Mouse (Mus musculus): Measurements from ENCODE around the gene Cenpt. TPM values are rescaled to one million over a fixed set of nuclear protein-coding genes. Genes with fewer than 3 reads are reported as not detected.
A peak's percentile ranks its signal among the peaks of the same experiment; 100 is the strongest.

The Cenpt gene
- 10 to 100 TPM; 14.0 to 16.6 TPM for total RNA-seq (2021)

- DNase-seq (ENCODE audit: low spot score in 2 of 2): no peak
- intact Hi-C loops (cut with DNase I): loop anchor here (5.0 kb wide), 1 partner anchor 79 kb away; the partner anchor contains the start of gene Ctrl
These were observed at the start of gene Cenpt for GRCm38 (mm10) chr8:105853178-105853577. Gene Cenpt, minus strand, starts transcription at chr8:105853278.

DNA sequence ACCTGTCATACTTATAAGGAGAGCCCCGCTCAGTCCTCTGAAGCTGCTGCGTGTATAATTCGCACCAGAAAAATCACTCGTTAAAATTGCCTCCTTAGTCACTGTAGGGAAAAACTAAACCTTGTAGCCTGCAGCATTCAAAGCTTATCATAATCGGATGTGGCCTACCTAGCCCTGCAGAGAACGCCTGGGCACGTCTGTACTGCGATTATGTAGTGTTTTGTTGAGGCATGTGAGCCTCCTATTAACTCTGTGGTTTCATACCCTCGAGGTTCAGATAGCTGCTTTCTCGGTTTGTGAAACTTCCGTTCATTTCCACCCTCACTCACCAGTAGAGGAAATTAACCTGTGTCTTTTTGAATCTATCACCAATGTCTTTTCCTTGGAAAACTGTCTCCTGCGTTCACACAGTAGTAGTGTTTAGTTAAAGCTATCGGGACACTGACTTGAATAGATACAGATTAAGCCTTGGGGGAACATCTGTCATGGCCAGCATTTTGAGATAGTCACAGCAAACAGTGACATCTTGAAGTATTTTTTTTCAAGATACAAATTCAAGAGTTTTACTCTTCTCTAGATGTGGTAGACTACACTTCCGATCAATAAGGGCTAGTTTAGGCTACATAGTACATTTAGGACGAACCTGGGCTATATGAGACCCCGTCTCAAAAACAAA, 48.0 kb upstream of the Cenpt start:
- intact Hi-C loops (cut with DNase I): loop anchor here (1.0 kb wide), 1 partner anchor 110 kb away; the partner anchor contains the start of gene Ddx28
- DNase-seq (ENCODE audit: low spot score in 2 of 2): no peak

DNA sequence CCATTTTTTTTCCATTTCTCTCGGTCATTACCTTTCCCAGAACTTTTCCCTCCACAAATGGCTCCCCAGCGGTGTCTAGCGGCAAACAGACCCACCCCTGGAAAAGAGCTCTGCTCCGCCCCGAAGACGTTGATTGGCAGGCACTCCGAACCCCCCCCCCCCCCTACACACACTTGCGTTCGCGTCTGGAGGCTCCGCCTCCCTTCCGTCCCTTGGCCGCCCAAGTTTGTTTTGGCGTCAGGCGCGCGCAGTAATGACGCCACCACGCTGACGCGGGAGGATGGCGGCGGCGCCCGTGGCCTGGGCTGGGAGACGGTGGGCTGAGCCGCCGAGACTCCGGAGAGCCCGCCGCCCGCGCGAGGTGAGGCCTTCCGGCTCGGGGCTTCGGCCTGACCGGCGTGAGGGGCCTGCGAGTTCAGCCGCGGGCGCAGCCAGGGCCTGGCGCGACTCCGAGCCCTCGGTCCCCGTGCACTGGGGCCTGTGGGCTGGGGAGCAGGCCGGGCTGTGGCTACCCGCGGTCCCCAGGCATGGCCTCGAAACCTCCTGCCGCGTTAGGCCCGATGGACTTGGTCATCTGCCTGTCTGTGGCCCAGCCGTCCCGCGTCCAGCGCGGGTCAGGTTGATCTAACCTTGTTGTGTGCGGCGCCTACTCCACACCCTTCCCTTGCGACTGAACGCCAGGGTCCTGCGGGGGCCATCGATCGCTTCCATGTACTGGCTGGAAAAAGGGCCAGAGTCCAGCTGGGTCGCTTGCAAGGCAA, 47.3 kb upstream of the Cenpt start, which contains the start of gene Pskh1:
Gene Pskh1, plus strand, starts transcription at position 262 of the 761 bp plus-strand sequence.
- intact Hi-C loops (cut with DNase I): loop anchor here (1.0 kb wide), 1 partner anchor 111 kb away; the partner anchor contains the start of gene Ddx28
- DNase-seq (ENCODE audit: low spot score in 2 of 2): peak; percentile 93 to 94

DNA sequence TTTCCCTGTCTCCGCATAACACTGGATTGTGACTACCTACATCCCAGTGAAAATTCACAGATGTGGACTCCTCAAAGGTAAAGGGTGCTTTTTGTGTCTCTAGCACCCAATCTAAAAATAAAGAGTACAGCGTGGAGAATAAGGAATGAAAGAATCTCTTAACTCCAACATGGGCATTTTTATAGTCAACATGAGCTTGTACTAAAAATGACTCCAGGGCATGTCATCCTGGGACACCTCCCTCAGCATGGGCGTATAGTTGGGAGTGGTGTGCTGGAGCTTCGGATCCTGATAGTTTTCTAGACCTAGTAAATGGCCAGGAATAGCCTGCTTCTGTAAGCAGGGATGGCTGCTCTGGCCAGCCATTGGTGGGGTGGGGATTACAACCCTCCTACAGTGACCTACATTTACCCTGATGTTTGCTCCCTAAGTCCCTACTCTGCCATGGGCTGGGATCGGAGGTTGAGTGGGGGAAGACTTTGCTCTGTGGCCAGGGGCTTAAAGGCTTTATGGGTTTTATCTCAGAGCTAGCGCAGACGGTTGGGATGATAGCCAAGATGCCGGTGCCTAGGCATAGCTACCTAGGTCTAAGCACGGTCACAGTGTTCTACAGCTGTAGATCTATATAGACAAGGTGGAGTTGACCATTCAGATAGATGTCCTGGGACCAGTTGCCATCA, 44.9 kb upstream of the Cenpt start:
- peak in 1 of 2 experiments; percentile 67 for DNase-seq (ENCODE audit: low spot score in 2 of 2)
- intact Hi-C loops (cut with DNase I): no loop called here

DNA sequence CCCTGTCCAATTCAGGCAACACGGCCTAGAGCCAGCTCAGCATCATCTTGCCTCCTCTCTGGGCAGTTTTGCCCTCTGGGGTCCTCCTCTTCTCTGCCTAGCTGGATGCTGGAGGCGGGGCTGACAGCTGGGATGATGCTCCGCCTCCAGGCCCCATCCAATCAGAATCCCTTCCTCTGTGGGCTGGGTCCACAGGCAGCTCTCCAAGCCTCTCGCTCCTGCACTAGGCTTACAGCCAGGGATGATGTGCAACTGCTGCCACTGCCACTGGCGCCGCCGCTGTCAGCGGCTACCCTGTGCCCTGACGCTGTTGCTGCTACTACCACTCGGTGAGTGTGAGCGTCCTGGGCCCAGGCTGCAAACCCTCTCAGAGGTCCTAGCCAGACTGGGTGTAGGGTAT, 40.3 kb upstream of the Cenpt start, which contains the start of gene Nrn1l:
Gene Nrn1l, plus strand, starts transcription at position 229 of the 400 bp plus-strand sequence.
- intact Hi-C loops (cut with DNase I): no loop called here
- peak; percentile 75 to 93 for DNase-seq (ENCODE audit: low spot score in 2 of 2)

- intact Hi-C loops (cut with DNase I): no loop called here
These were observed 39.4 kb upstream of the Cenpt start for GRCm38 (mm10) chr8:105892432-105892831.

DNA sequence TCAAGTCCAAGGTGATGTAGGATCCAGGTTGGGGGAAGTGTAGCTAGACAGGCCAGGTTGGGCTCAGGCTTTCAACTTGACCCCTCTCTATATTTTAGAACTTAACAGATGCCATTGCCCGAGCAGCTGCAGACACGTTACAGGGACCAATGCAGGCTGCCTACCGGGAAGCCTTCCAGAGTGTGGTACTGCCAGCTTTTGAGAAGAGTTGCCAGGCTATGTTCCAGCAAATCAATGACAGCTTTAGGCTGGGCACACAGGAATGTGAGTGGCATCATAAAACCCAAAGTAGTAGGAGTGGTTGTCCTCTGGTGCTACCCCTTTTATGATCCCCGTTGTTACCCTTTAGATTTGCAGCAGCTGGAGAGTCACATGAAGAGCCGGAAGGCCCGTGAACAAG, 37.8 kb upstream of the Cenpt start:
- peak in 1 of 2 experiments; percentile 78 for DNase-seq (ENCODE audit: low spot score in 2 of 2)
- intact Hi-C loops (cut with DNase I): loop anchor here (1.0 kb wide), 1 partner anchor 40 kb away; no protein-coding TSS in a partner anchor

More at GRCm38 (mm10) chr8:105892432-105892831, 39.4 kb upstream of the Cenpt start:
- DNase-seq (ENCODE audit: low spot score in 2 of 2): peak in 1 of 2 experiments; percentile 63

- intact Hi-C loops (cut with DNase I): no loop called here
These were observed 36.8 kb upstream of the Cenpt start for GRCm38 (mm10) chr8:105889756-105890465.

GRCm38 (mm10) chr8:105880754-105881520, 27.9 kb upstream of the Cenpt start, which contains the start of gene Edc4:
Gene Edc4, plus strand, starts transcription at chr8:105880881.
- intact Hi-C loops (cut with DNase I): no loop called here

More at GRCm38 (mm10) chr8:105889756-105890465, 36.8 kb upstream of the Cenpt start:
- no peak for DNase-seq (ENCODE audit: low spot score in 2 of 2)

GRCm38 (mm10) chr8:105874301-105874700, 21.2 kb upstream of the Cenpt start:
- intact Hi-C loops (cut with DNase I): no loop called here
- DNase-seq (ENCODE audit: low spot score in 2 of 2): peak in 1 of 2 experiments; percentile 79

More at GRCm38 (mm10) chr8:105880754-105881520, 27.9 kb upstream of the Cenpt start, which contains the start of gene Edc4:
- peak; percentile 75 to 80 for DNase-seq (ENCODE audit: low spot score in 2 of 2)

- DNase-seq (ENCODE audit: low spot score in 2 of 2): no peak
- intact Hi-C loops (cut with DNase I): no loop called here
These were observed 13.4 kb upstream of the Cenpt start for GRCm38 (mm10) chr8:105866364-105867029.

- intact Hi-C loops (cut with DNase I): no loop called here
- no peak for DNase-seq (ENCODE audit: low spot score in 2 of 2)
These were observed 8.9 kb upstream of the Cenpt start for GRCm38 (mm10) chr8:105861951-105862350.

DNA sequence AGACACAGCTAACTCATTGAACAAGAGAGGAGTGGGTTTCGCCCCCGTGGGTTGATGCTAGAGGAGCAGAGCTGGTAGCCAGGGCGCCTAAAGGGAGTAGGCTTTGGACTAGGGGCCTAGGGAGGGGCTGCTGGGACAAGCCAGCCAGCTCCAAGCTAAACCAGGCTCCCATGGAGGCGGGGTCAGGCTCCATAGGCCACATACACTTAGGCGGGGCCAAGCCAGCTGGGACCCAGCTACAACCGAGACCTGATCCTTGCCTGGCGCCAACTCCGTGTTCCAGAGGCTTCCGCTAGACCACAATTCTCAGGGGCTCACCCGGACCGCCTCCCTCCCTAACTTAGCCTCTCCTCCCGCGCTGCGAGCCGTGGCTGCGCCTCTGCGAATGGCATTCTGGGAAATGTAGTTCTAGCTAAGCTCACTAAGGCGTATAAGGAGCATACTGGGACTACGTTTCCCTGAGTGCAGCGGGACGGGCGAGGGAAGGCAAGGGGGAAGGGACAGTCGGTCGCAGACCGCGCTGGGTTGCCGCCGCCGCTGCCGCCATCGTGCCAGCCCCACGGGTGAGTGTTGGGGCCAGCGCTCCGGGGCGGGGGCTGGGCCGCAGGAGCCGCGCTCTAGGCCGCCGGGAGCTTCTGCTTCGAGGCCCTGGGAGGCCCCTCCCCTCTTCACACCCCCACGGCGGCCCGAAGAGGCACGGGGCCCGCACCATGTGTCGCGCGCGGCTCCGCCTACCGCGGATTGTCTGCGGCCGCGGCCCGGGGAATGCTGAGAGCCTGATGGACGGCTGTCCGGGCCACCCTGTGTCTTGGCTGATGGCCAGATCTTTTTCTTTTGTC, 7.3 kb upstream of the Cenpt start, which contains the start of gene Nutf2:
Gene Nutf2, plus strand, starts transcription at position 438 of the 839 bp plus-strand sequence.
- peak; percentile 93 to 98 for DNase-seq (ENCODE audit: low spot score in 2 of 2)
- intact Hi-C loops (cut with DNase I): no loop called here

DNA sequence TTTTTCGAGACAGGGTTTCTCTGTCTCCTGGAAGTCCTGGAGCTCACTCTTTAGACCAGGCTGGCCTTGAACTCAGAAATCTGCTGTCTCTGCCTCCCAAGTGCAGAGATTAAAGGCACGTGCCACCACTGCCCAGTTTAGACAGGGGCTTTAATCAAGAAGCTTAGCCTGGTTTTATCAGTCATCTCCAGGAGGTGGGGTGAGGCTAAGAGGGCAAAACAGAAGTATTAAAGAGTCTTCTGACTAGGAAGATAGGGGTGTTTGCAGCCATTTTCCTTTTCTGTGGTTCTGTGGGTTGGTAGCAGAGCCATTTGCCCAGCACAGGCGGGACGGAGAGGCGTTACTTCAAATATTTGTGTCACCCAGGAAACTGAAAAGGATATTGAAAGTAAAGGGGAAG, 6.2 kb upstream of the Cenpt start:
- DNase-seq (ENCODE audit: low spot score in 2 of 2): no peak
- intact Hi-C loops (cut with DNase I): loop anchor here (5.0 kb wide), 1 partner anchor 147 kb away; no protein-coding TSS in a partner anchor

DNA sequence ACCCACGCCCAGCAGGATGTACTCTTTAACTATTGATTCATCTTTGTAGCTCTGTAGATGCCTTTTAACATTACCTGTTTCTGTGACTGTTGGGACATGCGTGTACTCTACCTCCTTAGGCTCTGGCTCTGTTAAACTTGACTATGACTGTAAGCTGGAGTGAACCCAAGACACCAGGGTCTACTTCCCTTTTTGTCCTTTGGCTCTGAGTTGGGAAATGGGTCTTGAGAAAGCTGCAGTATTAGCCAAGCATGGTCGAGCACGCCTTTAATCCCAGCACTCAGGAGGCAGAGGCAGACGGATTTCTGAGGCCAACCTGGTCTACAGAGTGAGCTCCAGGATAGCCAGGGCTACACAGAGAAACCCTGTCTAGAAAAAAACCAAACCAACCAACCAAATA, 5.4 kb upstream of the Cenpt start:
- no peak for DNase-seq (ENCODE audit: low spot score in 2 of 2)
- intact Hi-C loops (cut with DNase I): loop anchor here (5.0 kb wide), 1 partner anchor 146 kb away; no protein-coding TSS in a partner anchor

- DNase-seq (ENCODE audit: low spot score in 2 of 2): no peak
- intact Hi-C loops (cut with DNase I): loop anchor here (5.0 kb wide), 1 partner anchor 144 kb away; no protein-coding TSS in a partner anchor
These were observed 3.2 kb upstream of the Cenpt start for GRCm38 (mm10) chr8:105856168-105856835.
